Mouse (Mus musculus): Measurements from ENCODE around the gene Stn1. TPM values are rescaled to one million over a fixed set of nuclear protein-coding genes. Genes with fewer than 3 reads are reported as not detected.
A peak's percentile ranks its signal among the peaks of the same experiment; 100 is the strongest.

The Stn1 gene
- polyA plus RNA-seq, 2 experiments, result 39.1 to 53.6 TPM

- Histone ChIP-seq H3K9ac (ENCODE audit: low read depth, low read length, severe bottlenecking) (peak within 1 kb of the TSS; percentile 89), H3K4me2 (replicated peaks; ENCODE audit: low read depth, low read length, severe bottlenecking) (peak within 1 kb of the TSS; percentile 91), H3K27me3 (ENCODE audit: control insufficient read depth, insufficient read depth, low read length) (no peaks in the 10 kb centered on the region), H3K36me3 (ENCODE audit: control insufficient read depth, insufficient read depth, low read length) (no peaks in the 10 kb centered on the region), H3K27ac (replicated peaks; ENCODE audit: low read depth, low read length) (peak within 1 kb of the TSS; percentile 79), H3K4me1 (ENCODE audit: control insufficient read depth, insufficient read depth, low read length) (peaks cover 12% of the 10 kb centered on the region), H3K4me3 (replicated peaks; ENCODE audit: low read length) (peak within 1 kb of the TSS; percentile 82), H3K9me3 (ENCODE audit: control insufficient read depth, low read length) (no peaks in the 10 kb centered on the region)
- ATAC-seq (ENCODE audit: low FRiP score, low read depth) (peak; percentile 86), DNase-seq (ENCODE audit: low spot score) (peak; percentile 65)
- TF ChIP-seq POLR2A (IDR thresholded peaks at IDR 0.05; ENCODE audit: borderline replicate concordance, extremely low read depth, insufficient read depth, insufficient read length), result no peak
- 1% methylated on average over 43 of the region's 70 CpGs for WGBS
Measured at GRCm38 (mm10) chr19:47464304-47465241, 72.7 kb downstream of the Stn1 start, which contains the start of gene Sh3pxd2a. Gene Sh3pxd2a (minus strand): TSS chr19:47464401.

DNA sequence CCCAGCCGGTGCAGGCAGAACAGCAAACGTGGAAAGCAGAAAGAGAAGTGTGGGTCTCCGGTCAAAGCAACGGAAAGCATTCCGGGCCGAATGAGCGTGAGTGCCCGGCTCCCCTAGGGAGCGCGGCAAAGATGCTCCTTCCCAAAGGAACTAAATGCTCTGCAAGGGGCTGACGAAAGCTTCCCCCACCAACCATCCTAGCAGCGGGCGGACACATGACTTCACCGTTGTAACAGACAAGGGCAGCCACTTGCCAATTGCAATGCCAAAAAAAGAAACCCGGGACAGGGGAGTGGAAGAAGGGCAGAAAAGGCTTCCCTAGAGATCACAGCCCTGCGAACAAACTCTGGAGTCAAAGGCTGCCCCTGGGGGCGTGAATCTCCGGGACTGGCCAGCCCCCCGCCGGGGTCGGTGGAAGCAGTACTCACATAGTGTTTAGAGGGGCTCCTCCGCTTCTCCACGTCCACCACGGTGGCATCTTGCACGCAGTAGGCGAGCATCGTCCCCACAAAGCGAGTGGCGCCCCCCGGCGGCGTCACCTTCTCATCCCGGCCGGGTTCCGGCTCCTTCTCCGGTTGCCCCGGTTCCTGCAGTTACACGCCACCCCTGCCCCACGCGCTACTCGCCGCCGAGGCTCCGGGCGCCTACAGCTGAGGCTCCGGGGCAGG is 73.5 kb downstream of the Stn1 start:
- ATAC-seq (ENCODE audit: low FRiP score, low read depth) (peak; percentile 48), DNase-seq (ENCODE audit: low spot score) (peak; percentile 78)
- Histone ChIP-seq H3K4me1 (ENCODE audit: control insufficient read depth, insufficient read depth, low read length) (peaks cover 18% of the 10 kb centered on the region), H3K9ac (ENCODE audit: low read depth, low read length, severe bottlenecking) (peak overlapping the region; percentile 89), H3K9me3 (ENCODE audit: control insufficient read depth, low read length) (no peaks in the 10 kb centered on the region), H3K27me3 (ENCODE audit: control insufficient read depth, insufficient read depth, low read length) (no peaks in the 10 kb centered on the region), H3K4me3 (replicated peaks; ENCODE audit: low read length) (peak overlapping the region; percentile 82), H3K27ac (replicated peaks; ENCODE audit: low read depth, low read length) (peak overlapping the region; percentile 79), H3K36me3 (ENCODE audit: control insufficient read depth, insufficient read depth, low read length) (no peaks in the 10 kb centered on the region), H3K4me2 (replicated peaks; ENCODE audit: low read depth, low read length, severe bottlenecking) (peak overlapping the region; percentile 91)
- under 1% methylated on average over 45 of the region's 46 CpGs for WGBS
- TF ChIP-seq POLR2A (IDR thresholded peaks at IDR 0.05; ENCODE audit: borderline replicate concordance, extremely low read depth, insufficient read depth, insufficient read length), result no peak

- Histone ChIP-seq H3K27me3 (ENCODE audit: control insufficient read depth, insufficient read depth, low read length) (no peaks in the 10 kb centered on the region), H3K9me3 (ENCODE audit: control insufficient read depth, low read length) (no peaks in the 10 kb centered on the region), H3K4me3 (replicated peaks; ENCODE audit: low read length) (peak overlapping the region; percentile 82), H3K4me1 (ENCODE audit: control insufficient read depth, insufficient read depth, low read length) (peaks cover 23% of the 10 kb centered on the region), H3K9ac (ENCODE audit: low read depth, low read length, severe bottlenecking) (peak overlapping the region; percentile 89), H3K27ac (replicated peaks; ENCODE audit: low read depth, low read length) (0 out of 2 replicates have a peak overlapping the region, but pooled peaks have one; percentile 79), H3K36me3 (ENCODE audit: control insufficient read depth, insufficient read depth, low read length) (no peaks in the 10 kb centered on the region), H3K4me2 (replicated peaks; ENCODE audit: low read depth, low read length, severe bottlenecking) (peak overlapping the region; percentile 91)
- TF ChIP-seq POLR2A (IDR thresholded peaks at IDR 0.05; ENCODE audit: borderline replicate concordance, extremely low read depth, insufficient read depth, insufficient read length), result no peak
- under 1% methylated on average over 13 of the region's 13 CpGs for WGBS
- DNase-seq (ENCODE audit: low spot score) (no peak), ATAC-seq (ENCODE audit: low FRiP score, low read depth) (no peak)
Measured at GRCm38 (mm10) chr19:47463206-47463605, 74.1 kb downstream of the Stn1 start.

DNA sequence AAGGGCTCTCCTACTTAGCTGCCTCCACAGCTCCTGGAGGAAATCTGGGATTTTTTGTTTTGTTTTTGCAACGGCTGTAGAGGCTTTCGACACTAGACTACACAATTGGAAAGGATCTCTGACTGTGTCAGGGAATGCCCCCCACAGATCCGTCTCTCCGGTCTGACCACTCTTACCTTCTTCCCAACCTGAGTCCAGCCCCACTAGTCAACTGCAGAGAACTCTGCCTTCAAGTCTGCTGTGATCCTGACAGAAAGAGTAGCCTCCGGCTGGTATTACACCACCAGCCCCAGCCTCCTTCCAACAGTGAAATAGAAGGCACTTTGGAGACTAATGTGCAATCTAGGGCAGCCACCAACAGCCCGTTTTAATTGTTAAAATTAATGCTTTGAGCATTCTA is 74.6 kb downstream of the Stn1 start:
- TF ChIP-seq POLR2A (IDR thresholded peaks at IDR 0.05; ENCODE audit: borderline replicate concordance, extremely low read depth, insufficient read depth, insufficient read length), result no peak
- no peaks in the 10 kb centered on the region for H3K36me3 ChIP-seq (ENCODE audit: control insufficient read depth, insufficient read depth, low read length)
- peaks cover 28% of the 10 kb centered on the region for H3K4me1 ChIP-seq (ENCODE audit: control insufficient read depth, insufficient read depth, low read length)
- DNase-seq (ENCODE audit: low spot score) (no peak), ATAC-seq (ENCODE audit: low FRiP score, low read depth) (no peak)
- H3K4me2 ChIP-seq (replicated peaks; ENCODE audit: low read depth, low read length, severe bottlenecking), result peak overlapping the region; percentile 91
- peak overlapping the region; percentile 82 for H3K4me3 ChIP-seq (replicated peaks; ENCODE audit: low read length)
- H3K27me3 ChIP-seq (ENCODE audit: control insufficient read depth, insufficient read depth, low read length), result no peaks in the 10 kb centered on the region
- 16% methylated on average over 6 of the region's 6 CpGs for WGBS
- H3K9ac ChIP-seq (ENCODE audit: low read depth, low read length, severe bottlenecking), result peak overlapping the region; percentile 89; the same call in 1 of the 2 replicates
- H3K27ac ChIP-seq (replicated peaks; ENCODE audit: low read depth, low read length), result no peak overlapping the region
- H3K9me3 ChIP-seq (ENCODE audit: control insufficient read depth, low read length), result no peaks in the 10 kb centered on the region

GRCm38 (mm10) chr19:47461838-47462237 is 75.5 kb downstream of the Stn1 start:
- 95% methylated on average over 3 of the region's 3 CpGs for WGBS
- no peak for ATAC-seq (ENCODE audit: low FRiP score, low read depth)
- no peak for DNase-seq (ENCODE audit: low spot score)
- Histone ChIP-seq H3K4me1 (ENCODE audit: control insufficient read depth, insufficient read depth, low read length) (peaks cover 29% of the 10 kb centered on the region), H3K4me2 (replicated peaks; ENCODE audit: low read depth, low read length, severe bottlenecking) (peak overlapping the region; percentile 91; the same call in 1 of the 2 replicates), H3K9me3 (ENCODE audit: control insufficient read depth, low read length) (no peaks in the 10 kb centered on the region), H3K27ac (replicated peaks; ENCODE audit: low read depth, low read length) (no peak overlapping the region), H3K4me3 (replicated peaks; ENCODE audit: low read length) (no peak overlapping the region; the same call in 1 of the 2 replicates), H3K27me3 (ENCODE audit: control insufficient read depth, insufficient read depth, low read length) (no peaks in the 10 kb centered on the region), H3K9ac (ENCODE audit: low read depth, low read length, severe bottlenecking) (no peak overlapping the region), H3K36me3 (ENCODE audit: control insufficient read depth, insufficient read depth, low read length) (no peaks in the 10 kb centered on the region)
- no peak for TF ChIP-seq POLR2A (IDR thresholded peaks at IDR 0.05; ENCODE audit: borderline replicate concordance, extremely low read depth, insufficient read depth, insufficient read length)
